Mouse (Mus musculus) left cerebral cortex, adult 9 months (tissue): ENCODE results near the gene Tnfrsf14.

Experiments
- DNase-seq, 2 experiments: peaks; one replicate each; pipeline ENCODE4 v3.0.0; 2022; ENCODE audit warnings: low spot score in 2 of 2

Tnfrsf14 gene

DNA sequence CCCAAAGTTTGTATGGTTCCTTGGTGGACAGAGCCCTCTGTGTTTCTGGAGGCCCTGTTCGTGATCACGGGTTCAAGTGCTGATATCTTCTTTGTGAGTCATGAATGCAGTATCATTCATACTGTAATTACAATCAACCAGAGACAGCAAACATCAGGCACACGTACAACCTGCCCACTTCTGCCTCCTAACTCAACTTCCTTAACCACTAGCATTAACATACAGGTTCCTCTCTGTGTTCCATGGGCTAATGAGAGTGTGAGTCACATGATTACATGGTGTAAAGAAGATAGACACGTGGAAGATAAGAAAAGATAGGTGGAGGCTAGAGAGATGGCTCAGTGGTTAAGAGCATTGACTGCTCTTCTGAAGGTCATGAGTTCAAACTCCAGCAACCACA is 11.7 kb downstream of the Tnfrsf14 start:
- no peak for DNase-seq

DNA sequence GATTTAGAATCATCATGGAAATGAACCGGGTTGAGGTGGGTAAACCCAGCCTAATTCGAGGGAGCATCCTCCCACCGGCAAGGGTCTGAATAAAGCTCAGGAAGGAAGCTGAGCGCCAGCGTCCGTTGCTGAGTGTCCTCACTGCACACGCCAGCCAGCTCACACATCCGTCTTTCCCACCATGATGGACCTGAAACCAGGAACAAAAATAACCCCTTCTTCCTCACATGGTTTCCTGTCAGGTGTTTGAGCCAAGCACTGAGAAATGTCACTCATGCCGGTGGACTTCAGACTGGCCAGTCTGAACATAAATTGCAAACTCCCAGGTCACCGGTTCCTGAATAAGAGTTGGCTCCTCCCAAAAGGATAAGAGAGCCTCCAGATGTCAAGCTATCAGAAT is 13.1 kb downstream of the Tnfrsf14 start:
- DNase-seq = no peak

DNA sequence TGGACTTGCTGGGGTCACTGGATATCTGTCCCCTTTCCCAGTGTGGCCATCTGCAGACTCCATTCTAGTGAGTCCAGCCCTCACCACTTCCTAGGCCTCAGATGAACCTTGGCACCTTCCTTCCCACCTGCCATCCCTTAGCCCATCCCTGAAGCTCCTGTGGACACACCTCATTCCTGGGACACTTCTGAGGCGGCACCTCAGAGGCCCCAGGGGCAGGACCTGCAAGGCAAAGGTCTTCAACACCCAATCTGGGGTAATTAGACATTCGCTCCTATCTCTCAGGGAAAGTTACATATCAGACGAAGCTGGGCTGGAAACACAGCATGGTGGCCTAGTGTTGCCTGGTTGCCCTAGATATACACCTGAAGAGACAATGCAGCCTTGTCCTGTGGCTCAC is 13.7 kb downstream of the Tnfrsf14 start:
- DNase-seq = no peak

DNA sequence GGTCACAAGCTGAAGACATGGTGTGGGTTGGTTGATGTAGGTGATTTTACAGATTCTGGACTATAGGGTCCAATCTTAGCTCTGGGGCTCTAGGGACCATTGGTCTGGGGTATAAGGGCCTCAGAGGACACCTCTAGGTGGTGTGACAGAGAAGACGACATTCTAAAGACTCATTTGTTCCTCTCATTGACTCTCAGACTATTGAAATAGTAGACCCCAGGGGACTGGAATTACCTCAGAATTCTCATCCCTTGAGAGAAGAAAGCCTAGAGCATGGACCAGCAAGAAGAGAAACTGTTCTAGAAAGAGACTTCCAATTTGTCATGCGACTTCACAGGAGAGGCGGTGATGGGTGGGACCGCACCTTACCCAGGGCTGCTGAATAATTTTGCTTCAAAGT is 14.1 kb downstream of the Tnfrsf14 start:
- no peak for DNase-seq

DNA sequence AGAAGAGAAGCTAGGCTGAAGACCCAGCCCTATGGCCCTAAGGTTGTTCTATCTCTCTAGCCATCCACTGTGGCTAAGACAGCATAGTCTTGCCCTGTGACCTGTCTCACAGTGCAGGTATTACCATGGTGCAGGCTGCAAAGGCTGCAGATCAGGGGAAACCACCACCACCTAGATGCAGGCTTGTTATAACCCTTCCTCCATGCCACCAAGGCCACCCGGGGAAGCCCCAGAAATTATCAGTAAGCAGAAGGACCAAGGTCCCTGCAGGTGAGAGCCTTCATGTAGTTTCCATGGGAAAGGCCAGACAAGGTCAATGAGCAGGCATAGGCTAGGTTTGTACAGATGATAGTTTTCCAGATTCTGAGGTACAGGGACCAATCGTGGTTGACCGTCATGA is 14.5 kb downstream of the Tnfrsf14 start:
- no peak for DNase-seq

DNA sequence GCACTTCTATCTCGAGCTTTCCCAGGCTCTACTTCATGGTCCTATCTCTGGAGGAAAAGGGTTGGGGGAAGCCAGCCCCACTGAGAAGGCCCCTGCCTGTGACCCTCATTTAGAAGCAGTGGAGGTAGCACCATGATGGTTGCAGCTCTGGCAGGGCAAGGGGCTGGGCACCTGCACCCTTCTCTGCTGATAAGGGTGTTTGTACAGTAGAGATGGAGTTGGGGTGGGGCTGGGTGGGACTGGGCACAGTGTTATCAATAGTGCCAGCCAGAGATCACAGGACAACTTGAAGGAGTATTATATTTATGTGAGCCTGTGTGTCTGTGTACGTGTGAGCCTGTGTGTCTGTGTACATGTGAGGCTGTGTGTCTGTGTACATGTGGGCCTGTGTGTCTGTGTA is 16.7 kb downstream of the Tnfrsf14 start:
- no peak for DNase-seq

DNA sequence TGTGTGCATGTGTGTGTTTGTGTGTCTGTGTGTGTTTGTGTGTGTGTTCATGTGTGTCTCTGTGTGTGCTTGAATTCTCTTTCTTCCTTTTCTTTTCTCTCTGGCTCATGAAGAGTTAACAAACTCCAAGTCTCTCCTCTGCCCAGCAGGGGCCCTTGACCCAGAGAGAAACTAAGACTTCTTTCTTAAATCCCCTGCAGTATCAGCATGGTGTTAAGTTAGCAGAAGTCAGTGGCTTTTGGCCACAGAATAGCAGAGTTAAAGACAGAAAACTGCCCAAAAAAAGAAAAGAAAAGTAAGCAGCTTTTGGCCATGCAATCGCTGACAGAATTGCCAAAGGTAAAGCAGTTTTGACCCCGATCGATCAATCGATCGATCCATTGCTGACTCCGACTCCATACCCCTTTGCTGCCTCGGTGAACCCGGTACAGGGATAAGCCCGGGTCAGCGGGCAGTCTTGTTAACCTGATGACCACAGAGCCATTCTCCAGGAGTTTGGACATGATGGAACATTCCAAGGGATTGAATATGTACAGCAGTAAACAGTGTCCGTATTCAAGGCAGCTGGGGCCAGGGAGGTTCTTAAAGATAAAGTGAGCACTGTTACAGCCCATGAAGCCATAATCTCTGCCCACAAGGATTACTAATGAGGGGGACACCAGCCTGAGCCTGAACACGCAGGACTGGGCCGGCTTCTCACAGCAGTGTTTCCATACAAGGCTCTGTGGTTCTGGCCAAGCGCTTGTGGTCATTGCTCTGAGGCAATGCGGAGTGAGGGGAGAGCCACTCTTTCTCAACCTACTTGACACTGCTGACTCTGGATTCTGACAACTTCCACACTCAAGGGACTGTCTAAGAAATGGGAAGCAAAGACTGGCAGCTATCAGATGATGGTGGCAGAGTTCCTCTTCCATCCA is 17.5 kb downstream of the Tnfrsf14 start:
- peak in 1 of 2 experiments; percentile 44 for DNase-seq

DNA sequence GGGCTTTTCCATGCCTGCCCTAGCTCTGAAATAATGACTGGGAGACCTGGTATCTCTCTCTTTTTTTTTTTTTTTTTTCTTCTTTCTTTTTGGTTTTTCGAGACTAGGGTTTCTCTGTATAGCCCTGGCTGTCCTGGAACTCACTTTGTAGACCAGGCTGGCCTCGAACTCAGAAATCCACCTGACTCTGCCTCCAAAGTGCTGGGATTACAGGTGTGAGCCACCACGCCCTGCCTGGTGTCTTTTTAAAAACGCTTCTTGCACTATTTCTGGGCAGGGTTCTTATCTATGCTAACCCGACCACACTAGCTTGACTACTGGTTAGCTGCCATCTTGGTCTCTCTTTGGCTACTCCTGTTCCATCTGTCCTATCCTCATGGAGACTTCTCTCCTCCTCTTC is 19.9 kb downstream of the Tnfrsf14 start:
- DNase-seq = no peak

DNA sequence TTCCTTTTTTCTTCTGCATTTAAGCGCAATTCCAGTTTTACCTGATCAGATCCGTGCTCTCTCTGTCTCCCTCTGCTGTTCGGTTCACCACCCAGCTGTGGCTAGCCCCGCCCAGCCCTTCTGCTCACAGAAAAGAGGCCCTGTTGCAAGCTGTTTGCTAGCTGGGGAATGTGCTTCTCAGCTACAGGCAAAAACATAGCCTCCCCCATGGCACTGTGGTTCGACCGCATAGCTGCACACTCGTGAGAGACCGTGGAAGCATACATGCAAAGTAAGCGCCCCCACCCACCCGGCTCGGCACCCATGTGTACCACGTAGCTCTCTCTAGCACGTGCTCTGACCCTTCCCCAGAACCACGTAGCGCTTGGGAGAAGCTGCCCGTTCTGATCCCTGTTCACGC is 20.5 kb downstream of the Tnfrsf14 start:
- DNase-seq = peak in 1 of 2 experiments; percentile 75

DNA sequence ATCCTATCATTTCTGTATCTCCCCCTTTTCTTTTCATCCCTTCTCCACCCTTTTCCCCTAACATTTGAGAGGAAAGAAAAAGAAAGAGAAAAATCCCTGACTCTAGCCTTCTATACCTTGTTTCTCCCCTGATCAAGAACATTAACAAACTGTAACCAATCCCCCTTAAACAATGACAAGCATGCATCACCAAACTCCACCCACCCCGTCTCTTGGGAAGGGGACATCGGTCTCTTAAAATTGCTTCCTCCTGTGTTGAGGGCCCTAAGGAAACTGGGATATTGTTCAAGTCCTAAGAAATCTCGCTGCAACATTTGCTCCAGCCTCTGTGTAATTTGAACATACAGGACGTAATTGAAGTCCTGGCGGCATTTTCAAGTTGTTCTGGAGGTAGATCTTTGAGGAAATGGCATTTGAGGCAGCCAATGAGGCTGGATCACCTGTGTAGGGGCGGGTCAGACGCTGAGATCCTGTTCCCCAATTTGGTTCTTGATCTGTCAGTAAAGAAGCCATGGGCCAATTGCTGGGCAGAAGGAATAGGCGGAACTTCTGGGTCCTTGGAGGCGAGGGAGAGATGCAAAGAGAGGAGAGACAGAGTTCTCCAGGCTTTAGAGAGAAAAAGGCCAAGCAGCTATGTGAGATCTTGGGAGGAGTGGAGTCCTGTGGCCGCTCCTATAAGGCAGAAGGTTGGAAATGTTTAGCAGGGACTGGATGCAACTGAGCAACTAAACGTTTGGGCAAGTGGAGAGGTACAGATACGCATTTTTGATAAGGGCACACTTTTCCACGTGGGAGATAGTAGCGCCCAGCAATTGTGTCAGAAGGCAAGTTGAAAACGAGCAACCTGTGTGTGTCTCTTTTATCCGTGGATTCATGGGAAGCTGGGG is 23.9 kb downstream of the Tnfrsf14 start:
- DNase-seq = peak; percentile 78 to 93

DNA sequence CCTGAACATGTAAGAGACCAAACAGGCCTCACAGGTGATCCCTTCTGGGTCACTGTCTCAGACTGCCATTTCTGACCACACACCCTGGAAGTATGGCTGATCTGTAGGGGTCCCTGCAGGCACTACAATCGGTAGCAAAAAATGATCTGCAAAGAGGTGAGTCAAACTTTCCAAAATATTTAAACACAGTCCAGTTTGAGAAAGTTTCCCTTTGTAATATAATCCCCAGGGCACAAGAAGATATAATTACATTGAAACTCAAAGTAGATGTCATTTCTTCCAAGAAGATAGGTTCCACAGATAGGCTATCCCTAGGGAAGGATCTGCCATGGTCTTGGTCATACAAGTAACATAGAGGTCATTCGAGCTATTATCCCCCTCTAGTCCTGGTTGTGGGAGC is 26.0 kb downstream of the Tnfrsf14 start:
- DNase-seq = no peak

DNA sequence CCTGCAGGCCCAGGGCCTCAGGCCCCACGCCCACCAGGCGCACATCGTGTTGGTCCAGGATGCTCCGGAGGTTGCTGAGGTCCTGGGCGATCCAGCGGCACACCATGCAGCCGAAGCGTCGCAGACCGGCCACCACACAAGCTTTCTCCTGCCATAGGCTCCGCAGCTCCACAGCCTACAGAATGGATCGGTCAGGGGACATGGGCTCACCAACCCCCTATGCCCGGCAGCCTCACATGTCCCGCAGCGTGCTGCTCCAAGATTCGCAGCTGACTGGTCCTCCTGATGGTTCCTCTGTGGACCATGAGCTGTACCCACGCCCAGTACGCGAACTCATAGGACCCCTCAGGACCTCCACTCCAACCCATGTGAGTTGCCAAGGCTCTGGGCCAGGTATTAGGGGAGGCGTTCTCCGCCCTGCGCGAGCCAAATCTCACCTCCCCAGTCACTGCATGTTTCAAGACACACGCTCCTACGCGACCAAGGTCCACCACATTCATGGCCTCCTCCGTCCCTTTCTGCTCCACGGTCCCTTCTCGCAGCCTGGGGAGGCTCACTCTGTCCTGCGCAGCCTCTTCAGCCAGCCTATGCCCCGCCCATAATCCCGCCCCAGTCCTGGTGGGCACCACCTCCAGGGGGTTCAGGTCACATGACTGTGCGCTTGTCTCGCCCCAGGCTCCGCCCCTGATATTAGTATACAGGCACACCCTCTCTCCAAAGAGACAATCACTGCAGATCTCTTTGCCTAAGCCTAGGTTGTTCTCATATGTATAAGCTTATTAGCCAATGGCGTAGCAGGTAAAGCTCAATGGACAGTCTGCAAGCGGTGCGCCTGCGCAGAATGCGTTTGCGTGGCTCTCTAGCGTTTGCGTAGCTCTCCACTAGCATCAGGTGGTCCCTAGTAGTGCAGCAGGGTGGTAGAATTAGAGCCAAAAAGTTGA is 29.6 kb downstream of the Tnfrsf14 start, which contains the start of gene Fam213b:
Fam213b (minus strand) TSS at position 630 of the 941 bp plus-strand sequence.
- peak; percentile 82 to 84 for DNase-seq

DNA sequence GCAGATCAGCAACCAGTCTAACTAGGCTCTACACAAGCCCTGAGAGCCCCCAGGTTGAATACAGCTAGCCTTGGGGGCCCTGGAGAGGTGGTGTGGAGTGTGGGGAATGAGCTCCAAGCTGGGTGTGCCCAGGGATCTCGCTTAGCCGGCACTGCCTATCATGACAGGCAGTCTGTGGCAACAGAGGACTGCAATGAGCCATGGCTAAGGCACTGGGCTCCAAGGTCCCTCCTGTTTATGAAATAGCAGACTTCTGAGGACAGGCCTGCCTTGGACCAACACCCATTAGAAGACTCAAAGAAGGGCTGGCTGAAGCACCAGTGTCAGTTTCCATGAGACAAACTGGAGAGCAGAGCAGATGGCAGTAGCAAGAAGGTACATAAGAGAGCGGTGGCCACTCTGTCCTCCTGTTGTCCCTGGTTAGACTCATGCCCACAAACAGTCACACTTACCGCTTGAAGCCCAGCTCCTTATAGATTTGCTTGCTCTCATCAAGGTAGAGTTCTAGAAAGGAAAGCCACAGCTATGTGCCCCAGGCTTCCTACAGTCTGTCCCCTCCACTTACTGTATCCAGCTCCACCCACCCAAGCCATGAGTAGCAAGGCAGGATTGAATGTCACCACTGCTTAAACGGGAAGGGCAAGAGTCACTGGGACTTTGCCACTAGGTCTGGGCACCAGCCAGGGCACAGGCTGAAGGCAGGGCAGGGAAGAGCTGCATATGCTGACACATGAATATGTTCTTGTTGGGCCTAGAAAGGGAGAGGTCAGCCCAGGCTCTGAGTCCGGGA is 30.5 kb downstream of the Tnfrsf14 start:
- DNase-seq = no peak

DNA sequence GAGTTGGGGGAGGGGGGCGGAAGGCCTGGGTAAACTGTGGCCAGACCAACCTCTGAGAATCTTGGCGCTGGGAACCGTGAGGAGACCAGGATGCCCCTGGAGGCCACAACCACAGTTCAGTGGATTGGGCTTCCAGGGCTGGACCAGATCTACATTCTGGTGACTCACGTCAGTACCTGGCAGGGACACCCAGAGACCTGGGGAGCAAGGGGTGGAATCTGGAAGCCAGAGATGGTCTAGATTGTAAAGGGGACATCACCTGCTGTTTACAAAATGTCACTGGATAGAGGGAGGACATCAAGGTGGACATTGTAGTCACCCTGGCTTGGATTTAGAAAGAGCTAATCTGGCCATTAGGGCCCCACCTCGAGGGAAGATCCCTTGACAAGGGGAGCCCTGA is 32.8 kb downstream of the Tnfrsf14 start:
- no peak for DNase-seq

DNA sequence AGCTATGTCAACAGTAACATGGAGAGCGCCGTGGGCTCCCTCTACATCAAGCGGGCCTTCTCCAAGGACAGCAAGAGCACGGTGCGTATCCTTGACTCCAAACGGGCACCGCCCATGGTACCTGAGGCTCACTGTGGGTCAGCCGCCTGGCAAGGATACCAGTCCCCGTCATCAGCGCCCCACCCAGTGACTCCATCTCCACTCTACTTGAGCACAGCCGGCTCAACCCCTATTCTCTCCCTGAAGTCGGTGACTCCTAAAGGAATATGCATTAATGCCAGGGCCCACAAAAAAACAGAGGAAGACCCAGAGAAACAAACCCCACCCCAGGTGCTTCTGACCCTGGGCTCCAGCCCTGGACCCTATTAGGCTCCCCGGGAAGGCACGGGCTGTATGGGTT is 37.5 kb downstream of the Tnfrsf14 start:
- no peak for DNase-seq

DNA sequence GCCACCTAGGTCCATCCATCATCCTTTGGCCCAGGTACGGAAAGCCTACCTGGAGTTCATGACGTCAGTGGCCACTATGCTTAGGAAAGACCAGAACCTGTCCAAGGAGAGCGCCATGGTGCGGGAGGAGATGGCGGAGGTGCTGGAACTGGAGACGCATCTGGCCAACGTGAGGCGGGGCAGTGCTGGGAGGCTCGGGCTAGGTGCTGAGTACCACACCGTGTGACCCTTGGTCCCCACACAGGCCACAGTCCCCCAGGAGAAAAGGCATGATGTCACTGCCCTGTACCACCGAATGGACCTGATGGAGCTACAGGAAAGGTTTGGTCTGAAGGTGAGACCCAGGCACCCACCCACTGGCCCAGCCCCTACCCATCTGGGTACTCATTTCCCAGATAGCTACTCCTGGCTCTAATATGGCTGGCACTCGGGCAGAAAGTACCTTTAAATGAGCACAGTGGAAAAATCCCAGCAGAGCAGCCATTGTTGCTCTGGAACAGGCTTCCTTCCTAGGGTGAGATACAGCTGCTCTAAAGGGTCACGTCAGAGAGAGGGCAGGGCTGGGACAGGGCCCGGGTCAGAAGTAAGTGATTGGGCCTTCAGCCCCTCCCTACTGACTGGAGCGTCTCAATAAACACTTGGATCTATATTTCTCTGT is 40.6 kb downstream of the Tnfrsf14 start:
- no peak for DNase-seq

DNA sequence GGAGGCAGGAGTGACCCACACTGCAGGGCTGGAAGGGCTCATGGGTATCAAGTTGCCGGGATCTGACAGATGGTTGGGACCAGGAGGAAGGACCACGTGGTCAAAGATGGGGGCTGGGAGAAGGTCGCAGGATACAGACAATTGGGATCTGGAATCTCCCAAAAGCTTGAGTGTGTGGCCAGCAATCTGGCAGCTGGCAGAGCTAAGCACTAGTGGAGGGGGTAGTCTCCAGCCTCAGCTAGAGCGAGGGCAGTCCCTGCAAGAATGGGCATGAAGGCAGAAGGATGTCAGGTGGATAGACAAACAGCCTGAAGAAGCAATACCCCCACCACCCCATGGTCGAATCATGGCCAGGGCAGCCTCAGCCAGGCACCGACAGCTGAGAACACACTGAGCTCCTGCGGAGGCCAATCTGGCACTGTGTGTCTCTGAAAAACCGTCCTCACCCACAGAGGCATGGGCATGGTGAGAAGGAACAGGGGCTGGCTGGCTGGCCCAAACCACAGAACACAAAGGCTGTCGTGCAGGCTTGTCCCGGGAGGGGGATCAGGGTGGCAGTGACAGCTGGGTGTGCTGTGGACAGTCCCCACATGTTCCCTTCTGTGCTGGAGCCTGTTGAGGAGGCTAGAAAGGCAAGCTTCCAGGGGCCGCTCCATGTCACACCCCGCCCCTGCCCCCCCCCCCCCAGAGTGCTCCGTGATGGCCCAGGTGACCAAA is 41.3 kb downstream of the Tnfrsf14 start:
- DNase-seq = no peak

DNA sequence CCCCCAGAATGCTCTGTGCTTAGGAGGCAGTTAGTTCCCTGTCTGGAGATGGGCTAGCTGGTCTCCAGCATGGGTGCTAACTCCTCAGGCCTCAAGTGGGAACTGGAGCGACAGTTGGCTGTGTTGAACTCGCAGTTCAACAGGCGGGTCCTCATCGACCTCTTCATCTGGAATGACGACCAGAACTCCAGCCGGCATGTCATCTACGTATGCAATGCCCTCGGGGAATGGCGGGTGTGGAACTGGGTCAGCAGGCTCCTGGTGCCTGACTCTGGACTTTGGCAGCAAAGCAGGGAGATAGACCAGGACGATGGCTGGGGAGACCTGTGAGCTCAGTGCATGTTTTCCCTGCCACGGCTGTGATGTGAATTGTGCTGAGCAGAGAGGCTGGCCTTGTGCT is 42.9 kb downstream of the Tnfrsf14 start:
- no peak for DNase-seq

DNA sequence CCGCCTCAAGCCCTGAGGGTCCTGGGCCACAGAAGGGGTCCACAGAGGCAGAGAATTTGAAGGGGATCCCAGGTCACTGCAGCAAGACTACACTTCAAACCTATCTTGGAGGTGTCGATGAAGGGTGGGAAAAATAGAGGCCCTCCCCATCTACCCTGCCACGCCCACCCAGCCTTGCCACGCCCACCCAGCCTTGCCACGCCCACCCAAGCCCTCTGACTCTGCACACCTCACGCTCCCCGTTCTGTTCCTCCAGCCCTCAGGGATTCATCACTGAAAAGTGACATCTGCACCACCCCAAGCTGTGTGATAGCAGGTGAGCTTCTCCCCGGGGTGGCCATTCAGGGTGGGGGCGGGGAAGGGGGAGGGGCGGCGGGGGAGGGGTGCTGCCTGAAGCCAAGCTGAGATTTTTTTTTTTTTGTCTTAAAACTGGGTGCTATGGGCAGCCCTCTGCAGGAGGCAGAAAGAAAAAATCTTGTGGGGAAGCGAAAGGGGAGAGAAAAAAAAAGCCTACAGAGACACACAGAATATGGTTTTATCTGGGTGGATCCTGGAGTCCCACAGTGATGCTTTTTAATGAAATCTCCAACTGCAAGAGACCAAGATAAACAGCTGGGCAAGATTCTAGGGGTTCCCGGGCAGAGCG is 46.2 kb downstream of the Tnfrsf14 start:
- DNase-seq = no peak
